Comparison of ENCODE assay signal across 22 mouse cellular contexts in the genomic region with DNA sequence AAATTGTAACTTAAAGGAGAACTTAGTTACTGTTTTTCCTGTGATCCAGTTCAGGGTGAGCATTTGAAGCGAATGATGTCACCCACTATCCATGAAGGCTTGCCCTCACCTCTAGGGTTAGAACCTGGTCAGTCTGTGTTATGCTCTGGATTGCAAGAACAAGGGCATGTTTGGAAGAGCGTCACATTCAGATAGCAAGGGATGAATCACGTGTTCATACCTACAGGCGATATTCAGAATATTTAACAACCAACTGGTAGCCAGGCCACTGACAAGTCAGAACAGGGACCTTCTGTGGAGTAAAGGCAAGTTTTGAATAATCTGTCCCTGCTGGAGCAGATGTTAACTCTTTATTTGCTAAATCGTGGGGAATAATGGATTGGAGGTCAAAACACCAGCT. TPM values are rescaled to one million over a fixed set of nuclear protein-coding genes. Genes with fewer than 3 reads are reported as not detected.
DNase-seq lines count a peak whose midpoint lies in the region; ATAC-seq lines count a peak whose summit lies in the region.
"Had no signal": no experiment of that assay in that cellular context is flagged by ENCODE, and none has a peak within 500 bp of the region (broad histone marks: within the 10 kb centered on the region; RNA-seq: fewer than 3 reads in every experiment).

No protein-coding gene starts in this region.

- no peak overlapping the region for H3K27ac ChIP-seq in forebrain, embryonic 11.5 days (ENCODE audit: low read depth, low read length)
- no peak overlapping the region for H3K27ac ChIP-seq in forebrain, embryonic 13.5 days
- H3K27ac ChIP-seq in heart, embryonic 11.5 days (ENCODE audit: low read depth, low read length) = no peak overlapping the region
- no peak overlapping the region for H3K27ac ChIP-seq in kidney, embryonic 16.5 days (ENCODE audit: low read length)

- 90% methylated on average over 5 of the region's 5 CpGs for WGBS in forebrain, embryonic 11.5 days
- WGBS in forebrain, embryonic 13.5 days = 94% methylated on average over 5 of the region's 5 CpGs
- 79% methylated on average over 5 of the region's 5 CpGs for WGBS in heart, embryonic 11.5 days (ENCODE audit: insufficient replicate concordance)
- 90% methylated on average over 5 of the region's 5 CpGs for WGBS in kidney, embryonic 16.5 days

- H3K36me3 ChIP-seq in forebrain, embryonic 11.5 days (ENCODE audit: control insufficient read depth, insufficient read depth, low read length) = no peaks in the 10 kb centered on the region
- H3K36me3 ChIP-seq in forebrain, embryonic 13.5 days (ENCODE audit: poor library complexity, severe bottlenecking) = no peaks in the 10 kb centered on the region
- no peaks in the 10 kb centered on the region for H3K36me3 ChIP-seq in heart, embryonic 11.5 days (ENCODE audit: control insufficient read depth, insufficient read depth, low read length)
- no peaks in the 10 kb centered on the region for H3K36me3 ChIP-seq in kidney, embryonic 16.5 days (ENCODE audit: insufficient read depth, low read length)
- H3K36me3 ChIP-seq: G1E had no signal

- H3K4me3 ChIP-seq in forebrain, embryonic 11.5 days (ENCODE audit: low read depth, low read length) = no peak overlapping the region
- H3K4me3 ChIP-seq in forebrain, embryonic 13.5 days = no peak overlapping the region
- no peak overlapping the region for H3K4me3 ChIP-seq in heart, embryonic 11.5 days (ENCODE audit: low read depth, low read length)
- no peak overlapping the region for H3K4me3 ChIP-seq in kidney, embryonic 16.5 days (ENCODE audit: low read length)

- H3K4me1 ChIP-seq in forebrain, embryonic 11.5 days (replicated peaks; ENCODE audit: control insufficient read depth, insufficient read depth, low read length) = no peaks in the 10 kb centered on the region
- H3K4me1 ChIP-seq in forebrain, embryonic 13.5 days = no peaks in the 10 kb centered on the region
- H3K4me1 ChIP-seq in heart, embryonic 11.5 days (ENCODE audit: control insufficient read depth, insufficient read depth, low read length) = peaks cover 7% of the 10 kb centered on the region; the same call in 1 of the 2 replicates
- no peaks in the 10 kb centered on the region for H3K4me1 ChIP-seq in kidney, embryonic 16.5 days (ENCODE audit: insufficient read depth, low read length)

- DNase-seq in forebrain, embryonic 11.5 days (ENCODE audit: low spot score) = peak; percentile 4
- DNase-seq in heart, adult 11 months = peak; percentile 19
- peak; percentile 81 for DNase-seq in fat pad, adult 2 months (ENCODE audit: extremely low read depth, low read depth, low spot score)
- peak; percentile 79 for DNase-seq in gonadal fat pad, adult 2 months (ENCODE audit: low read depth)
- DNase-seq in embryo, embryonic 9.5 days (ENCODE audit: extremely low spot score) = no peak
- DNase-seq: adrenal gland, adult 2 months; adrenal gland, adult 8-10 months; adrenal gland, postnatal 10 days; adrenal gland, postnatal 14 days; adrenal gland, postnatal 25 days; adrenal gland, postnatal 36 days; B cell, adult 2 months; cerebellum, adult 11 months; cerebellum, adult 11-12 months had no signal

- no peaks in the 10 kb centered on the region for H3K9me3 ChIP-seq in forebrain, embryonic 11.5 days (ENCODE audit: control insufficient read depth, low read length)
- no peaks in the 10 kb centered on the region for H3K9me3 ChIP-seq in forebrain, embryonic 13.5 days (replicated peaks)
- no peaks in the 10 kb centered on the region for H3K9me3 ChIP-seq in heart, embryonic 11.5 days (replicated peaks; ENCODE audit: control insufficient read depth, low read length)
- no peaks in the 10 kb centered on the region for H3K9me3 ChIP-seq in kidney, embryonic 16.5 days (ENCODE audit: low read length)
- H3K9me3 ChIP-seq: G1E had no signal

- H3K27me3 ChIP-seq in forebrain, embryonic 11.5 days (ENCODE audit: control insufficient read depth, insufficient read depth, low read length) = no peaks in the 10 kb centered on the region
- no peaks in the 10 kb centered on the region for H3K27me3 ChIP-seq in forebrain, embryonic 13.5 days
- no peaks in the 10 kb centered on the region for H3K27me3 ChIP-seq in heart, embryonic 11.5 days (ENCODE audit: control insufficient read depth, insufficient read depth, low read length)
- H3K27me3 ChIP-seq in kidney, embryonic 16.5 days (ENCODE audit: insufficient read depth, low read length) = no peaks in the 10 kb centered on the region
- H3K27me3 ChIP-seq: CH12.LX, Patski had no signal

- ATAC-seq in forebrain, embryonic 11.5 days (replicated peaks; ENCODE audit: low FRiP score) = no peak
- no peak for ATAC-seq in forebrain, embryonic 13.5 days
- ATAC-seq in heart, embryonic 11.5 days (replicated peaks; ENCODE audit: insufficient number of reproducible peaks, low FRiP score, low TSS enrichment) = no peak
- ATAC-seq in kidney, embryonic 16.5 days (ENCODE audit: low FRiP score, low TSS enrichment) = no peak
- ATAC-seq: activated CD4-positive, CD25-positive, alpha-beta regulatory T cell, adult 4 months; CD4-positive, CD25-positive, alpha-beta regulatory T cell, adult 4 months; Patski had no signal

- H3K9ac ChIP-seq in forebrain, embryonic 11.5 days (ENCODE audit: low read length) = no peak overlapping the region
- H3K9ac ChIP-seq in forebrain, embryonic 13.5 days = no peak overlapping the region
- H3K9ac ChIP-seq in heart, embryonic 11.5 days (ENCODE audit: low read depth, low read length) = no peak overlapping the region
- no peak overlapping the region for H3K9ac ChIP-seq in kidney, embryonic 16.5 days (replicated peaks; ENCODE audit: low read length)

- no peak overlapping the region for H3K4me2 ChIP-seq in forebrain, embryonic 11.5 days (ENCODE audit: low read depth, low read length, severe bottlenecking)
- H3K4me2 ChIP-seq in forebrain, embryonic 13.5 days = no peak overlapping the region
- H3K4me2 ChIP-seq in heart, embryonic 11.5 days = no peak overlapping the region
- no peak overlapping the region for H3K4me2 ChIP-seq in kidney, embryonic 16.5 days (replicated peaks; ENCODE audit: low read depth, low read length)

RNA-seq across cellular contexts. Expression of a gene that starts 14.4 kb away (rescaled TPM):
- 14.9 and 17.1 TPM in 2 replicates for polyA plus RNA-seq in forebrain, embryonic 11.5 days (2014; fragmentation: Nextera tagmentation; extraction: Ambion mirVana)
- 23.0 and 25.2 TPM in 2 replicates for polyA plus RNA-seq in forebrain, embryonic 13.5 days (2015; fragmentation: Nextera tagmentation; extraction: Ambion mirVana)
- 40.6 and 43.4 TPM in 2 replicates for polyA plus RNA-seq in heart, embryonic 11.5 days (2014; fragmentation: Nextera tagmentation; extraction: Ambion mirVana)
- polyA plus RNA-seq in gonadal fat pad, adult 2 months (2012; rRNA removed) = 5.5 and 5.9 TPM in 2 replicates
- polyA plus RNA-seq in kidney, embryonic 16.5 days (2015; fragmentation: Nextera tagmentation; extraction: Ambion mirVana) = 6.9 and 9.2 TPM in 2 replicates
